In genomic region chr11:87272725-87273124, GRCm38 (mm10) we compare ENCODE assay signal across 23 mouse cellular contexts.
DNase-seq lines count a peak whose midpoint lies in the region; ATAC-seq and TF ChIP-seq lines count a peak whose summit lies in the region.
"Had no signal": no experiment of that assay in that cellular context is flagged by ENCODE, and none has a peak within 500 bp of the region (broad histone marks: within the 10 kb centered on the region; RNA-seq: fewer than 3 reads in every experiment).

No protein-coding gene starts in this region.

- H3K4me1 ChIP-seq in limb, embryonic 11.5 days (ENCODE audit: control insufficient read depth, insufficient read depth, low read length) = no peaks in the 10 kb centered on the region
- H3K4me1 ChIP-seq in limb, embryonic 10.5 days = peaks cover 11% of the 10 kb centered on the region
- H3K4me1 ChIP-seq in olfactory bulb, adult 2 months (ENCODE audit: control insufficient read depth, insufficient read depth, low read length) = peaks cover 28% of the 10 kb centered on the region

- ATAC-seq in frontal cortex, adult (ENCODE audit: low TSS enrichment) = peak; percentile 62; the same call in 1 of the 2 replicates
- no peak for ATAC-seq in limb, embryonic 11.5 days (ENCODE audit: insufficient number of reproducible peaks, low FRiP score, low TSS enrichment, low read depth)
- ATAC-seq in CD4-positive, CD25-positive, alpha-beta regulatory T cell, adult 4 months = no peak
- ATAC-seq: forebrain, embryonic 13.5 days; forebrain, embryonic 15.5 days; forebrain, postnatal 0 days had no signal

- no peak for TF ChIP-seq POLR2A in olfactory bulb, adult 2 months (IDR thresholded peaks at IDR 0.05; ENCODE audit: insufficient read depth, low read depth, low read length)

- no peak overlapping the region for H3K4me3 ChIP-seq in layer of hippocampus, adult 2 months
- no peak overlapping the region for H3K4me3 ChIP-seq in limb, embryonic 11.5 days (ENCODE audit: low read depth, low read length)
- H3K4me3 ChIP-seq in limb, embryonic 10.5 days = no peak overlapping the region
- H3K4me3 ChIP-seq in olfactory bulb, adult 2 months (ENCODE audit: insufficient read depth, low read depth, low read length) = no peak overlapping the region
- H3K4me3 ChIP-seq: embryonic facial prominence, embryonic 10.5 days; embryonic facial prominence, embryonic 12.5 days; forebrain, embryonic 13.5 days; forebrain, embryonic 15.5 days had no signal

- DNase-seq in frontal cortex, postnatal 36 days (ENCODE audit: low spot score in 2 of 2) = no peak
- no peak for DNase-seq in layer of hippocampus, adult 2 months (ENCODE audit: low spot score in 2 of 2)
- no peak for DNase-seq in layer of hippocampus, postnatal 25 days (ENCODE audit: extremely low spot score in 1 of 2, low spot score in 1 of 2)
- no peak for DNase-seq in limb, embryonic 11.5 days (ENCODE audit: low spot score)
- DNase-seq in limb, embryonic 10.5 days (ENCODE audit: low spot score) = no peak
- DNase-seq: adrenal gland, adult 8-10 months; adrenal gland, postnatal 14 days; adrenal gland, postnatal 36 days; B cell, adult 2 months; cerebellum, adult 11 months; cerebellum, adult 18-20 months; cerebellum, adult 8-10 months; cerebellum, adult 9-11 months; cerebellum, postnatal 14 days; cerebellum, postnatal 36 days; forebrain, postnatal 0 days had no signal

- H3K9me3 ChIP-seq in limb, embryonic 11.5 days (ENCODE audit: control insufficient read depth, low read length) = no peaks in the 10 kb centered on the region
- H3K9me3 ChIP-seq in limb, embryonic 10.5 days (replicated peaks) = no peaks in the 10 kb centered on the region
- H3K9me3 ChIP-seq: embryonic facial prominence, embryonic 10.5 days; embryonic facial prominence, embryonic 12.5 days; forebrain, embryonic 13.5 days; forebrain, embryonic 15.5 days had no signal

- peak overlapping the region; percentile 18; the same call in 1 of the 2 replicates for H3K27ac ChIP-seq in layer of hippocampus, adult 2 months
- 0 out of 2 replicates have a peak overlapping the region, but pooled peaks have one; percentile 18 for H3K27ac ChIP-seq in limb, embryonic 11.5 days (replicated peaks; ENCODE audit: low read depth, low read length)
- no peak overlapping the region for H3K27ac ChIP-seq in limb, embryonic 10.5 days
- peak overlapping the region; percentile 90 for H3K27ac ChIP-seq in olfactory bulb, adult 2 months (ENCODE audit: insufficient read depth, low read depth, low read length)
- H3K27ac ChIP-seq: embryonic facial prominence, embryonic 10.5 days; embryonic facial prominence, embryonic 12.5 days; forebrain, embryonic 13.5 days; forebrain, embryonic 15.5 days had no signal

- H3K9ac ChIP-seq in limb, embryonic 11.5 days (ENCODE audit: low read length) = no peak overlapping the region
- H3K9ac ChIP-seq: embryonic facial prominence, embryonic 12.5 days; forebrain, embryonic 13.5 days; forebrain, embryonic 15.5 days; forebrain, postnatal 0 days had no signal

- H3K4me2 ChIP-seq in limb, embryonic 11.5 days (ENCODE audit: low read depth, severe bottlenecking) = no peak overlapping the region
- H3K4me2 ChIP-seq: embryonic facial prominence, embryonic 12.5 days; forebrain, embryonic 13.5 days; forebrain, embryonic 15.5 days had no signal

- no peaks in the 10 kb centered on the region for H3K36me3 ChIP-seq in limb, embryonic 11.5 days (ENCODE audit: control insufficient read depth, insufficient read depth, low read length)
- H3K36me3 ChIP-seq in limb, embryonic 10.5 days = no peaks in the 10 kb centered on the region
- H3K36me3 ChIP-seq: embryonic facial prominence, embryonic 10.5 days; embryonic facial prominence, embryonic 12.5 days; forebrain, embryonic 15.5 days had no signal

- no peaks in the 10 kb centered on the region for H3K27me3 ChIP-seq in limb, embryonic 11.5 days (ENCODE audit: control insufficient read depth, insufficient read depth, low read length)
- no peaks in the 10 kb centered on the region for H3K27me3 ChIP-seq in limb, embryonic 10.5 days (ENCODE audit: low read depth, poor library complexity, severe bottlenecking)
- H3K27me3 ChIP-seq: embryonic facial prominence, embryonic 12.5 days; forebrain, embryonic 13.5 days; forebrain, embryonic 15.5 days had no signal

- 94% methylated on average over 5 of the region's 5 CpGs for WGBS in limb, embryonic 11.5 days
- WGBS in limb, embryonic 10.5 days = 95% methylated on average over 5 of the region's 5 CpGs
- whole genome bisulfite sequencing in olfactory bulb, adult 2 months = 31% methylated on average over 5 of the region's 5 CpGs

- no peak for TF ChIP-seq CTCF in layer of hippocampus, adult 2 months (conservative IDR thresholded peaks at IDR 0.05)
- TF ChIP-seq CTCF in olfactory bulb, adult 2 months (IDR thresholded peaks at IDR 0.05; ENCODE audit: insufficient read depth, low read depth, low read length) = no peak
